Mouse (Mus musculus) liver, adult 2 months (tissue): ENCODE data around the gene Efnb1. TPM values are rescaled to one million over a fixed set of nuclear protein-coding genes. Genes with fewer than 3 reads are reported as not detected.

Source experiments
- DNase-seq: peaks from one replicate; pipeline ENCODE4 v3.0.0-alpha.2; 2011; ENCODE audit warnings: low read depth, low spot score; ENCODE audit errors: extremely low read depth
- H3K27ac ChIP-seq: fragments of 200-500 bp; replicated peaks from 2 replicates; pipeline ENCODE4 v1.5.1; 2012; ENCODE audit warnings: low read depth, mild to moderate bottlenecking, control low read depth, inconsistent platforms, low read length; ENCODE audit not compliant: insufficient read depth
- H3K27me3 ChIP-seq: fragments of 200-500 bp; 2 replicates; pipeline ENCODE4 v1.6.1; 2012; ENCODE audit warnings: mild to moderate bottlenecking, moderate library complexity, low read length, inconsistent platforms; ENCODE audit not compliant: control insufficient read depth, insufficient read depth
- H3K36me3 ChIP-seq: fragments of 200-500 bp; 2 replicates; pipeline ENCODE4 v1.6.1; 2012; ENCODE audit warnings: low read length, inconsistent platforms; ENCODE audit not compliant: control insufficient read depth, insufficient read depth
- H3K4me1 ChIP-seq: fragments of 200-500 bp; 2 replicates; pipeline ENCODE4 v1.6.1; 2011; ENCODE audit warnings: low read length; ENCODE audit not compliant: control insufficient read depth, insufficient read depth
- H3K4me3 ChIP-seq: fragments of 200-500 bp; 2 replicates; pipeline ENCODE4 v1.5.1; 2011; ENCODE audit warnings: low read depth, mild to moderate bottlenecking, control low read depth, low read length, moderate library complexity; ENCODE audit not compliant: insufficient read depth
- H3K79me2 ChIP-seq: fragments of 200-500 bp; 2 replicates; pipeline ENCODE4 v1.6.1; 2012; ENCODE audit warnings: inconsistent platforms, mild to moderate bottlenecking, low read length, moderate library complexity; ENCODE audit not compliant: control insufficient read depth, insufficient read depth
- H3K9ac ChIP-seq: fragments of 200-500 bp; 2 replicates; pipeline ENCODE4 v1.6.1; 2012; ENCODE audit warnings: low read depth, mild to moderate bottlenecking, control low read depth, inconsistent platforms, low read length
- CTCF ChIP-seq: fragments of 200-500 bp; IDR thresholded peaks from 2 replicates; pipeline ENCODE4 v1.5.1; 2011; ENCODE audit warnings: low read depth, low read length, control low read depth
- POLR2A ChIP-seq: fragments of 200-500 bp; IDR thresholded peaks from 2 replicates; pipeline ENCODE4 v1.6.1; 2011; ENCODE audit warnings: low read length, control low read depth; ENCODE audit not compliant: insufficient read depth; ENCODE audit errors: extremely low read depth
- WGBS: fragments of 180-500 bp; shearing (Covaris S2); methylation state at CpG from one replicate; pipeline ENCODE4 v1.1.7; 2018; 5-methylcytosine and 5-hydroxymethylcytosine counted together
- polyA plus RNA-seq: library from polyadenylated mRNA; depleted of rRNA; stranded (reverse); fragments of >200 nt; gene quantifications from 2 replicates; pipeline ENCODE4 v1.2.3, GENCODE M21; 2012; rRNA removed
- total RNA-seq: library from RNA; depleted of rRNA; stranded (reverse); fragments of >200 nt; gene quantifications from 2 replicates; pipeline ENCODE4 v1.2.3, GENCODE M21; 2014; rRNA removed

Efnb1 gene
- total and polyA plus RNA-seq, 2 experiments: 4.9 to 12.4 TPM

DNA sequence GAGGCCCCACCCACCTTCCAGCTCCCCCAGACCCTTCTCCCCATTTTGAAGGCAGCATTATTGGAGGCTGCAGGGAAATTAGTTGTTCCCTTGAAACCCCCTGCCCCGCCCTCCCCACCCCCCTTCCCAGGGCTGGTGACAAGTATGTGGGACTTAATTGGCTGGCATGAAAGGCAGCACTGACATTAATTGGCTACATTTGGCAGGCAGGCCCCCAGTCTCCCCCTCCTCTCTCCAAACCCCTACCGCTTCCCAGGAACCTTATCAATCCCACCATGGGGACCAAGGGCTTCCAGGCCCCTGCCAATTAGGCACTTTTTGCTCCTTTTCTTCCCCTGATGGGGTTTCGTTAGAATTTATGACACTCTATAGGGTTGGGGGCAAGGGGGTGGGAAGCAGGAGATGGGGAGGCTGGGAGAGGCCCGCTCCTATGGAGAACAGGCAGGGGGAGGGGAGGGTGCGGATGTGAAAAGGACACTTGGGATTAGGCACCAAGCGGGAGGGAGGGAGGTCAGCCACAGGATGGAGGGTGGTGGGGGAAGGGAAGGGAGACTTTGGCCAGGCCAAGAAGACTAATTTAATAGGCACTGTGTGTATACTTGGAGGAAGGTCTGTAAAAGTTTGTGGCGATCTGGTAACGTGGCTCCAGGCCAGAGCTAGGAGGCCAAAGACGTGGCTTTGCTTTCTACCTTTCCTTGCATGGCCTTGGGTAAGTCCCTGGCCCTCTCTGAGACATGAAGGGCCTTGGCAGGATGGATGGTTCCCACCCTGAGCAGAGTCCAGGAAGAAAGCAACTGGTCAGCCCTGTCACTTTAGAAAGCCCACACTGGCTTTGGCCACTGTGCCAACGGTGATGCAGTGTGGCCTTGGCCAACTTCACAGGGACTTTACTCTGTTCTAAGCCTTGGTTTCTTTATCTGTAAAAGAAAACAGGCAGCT is 50.8 kb downstream of the Efnb1 start:
- DNase-seq: no peak
- TF ChIP-seq CTCF (no peak), POLR2A (no peak)
- Histone ChIP-seq H3K9ac (no peak overlapping the region), H3K79me2 (no peaks in the 10 kb centered on the region), H3K36me3 (no peaks in the 10 kb centered on the region), H3K4me1 (no peaks in the 10 kb centered on the region), H3K4me3 (no peak overlapping the region), H3K27me3 (no peaks in the 10 kb centered on the region), H3K27ac (no peak overlapping the region)
- 65% methylated on average over 9 of the region's 10 CpGs for WGBS

DNA sequence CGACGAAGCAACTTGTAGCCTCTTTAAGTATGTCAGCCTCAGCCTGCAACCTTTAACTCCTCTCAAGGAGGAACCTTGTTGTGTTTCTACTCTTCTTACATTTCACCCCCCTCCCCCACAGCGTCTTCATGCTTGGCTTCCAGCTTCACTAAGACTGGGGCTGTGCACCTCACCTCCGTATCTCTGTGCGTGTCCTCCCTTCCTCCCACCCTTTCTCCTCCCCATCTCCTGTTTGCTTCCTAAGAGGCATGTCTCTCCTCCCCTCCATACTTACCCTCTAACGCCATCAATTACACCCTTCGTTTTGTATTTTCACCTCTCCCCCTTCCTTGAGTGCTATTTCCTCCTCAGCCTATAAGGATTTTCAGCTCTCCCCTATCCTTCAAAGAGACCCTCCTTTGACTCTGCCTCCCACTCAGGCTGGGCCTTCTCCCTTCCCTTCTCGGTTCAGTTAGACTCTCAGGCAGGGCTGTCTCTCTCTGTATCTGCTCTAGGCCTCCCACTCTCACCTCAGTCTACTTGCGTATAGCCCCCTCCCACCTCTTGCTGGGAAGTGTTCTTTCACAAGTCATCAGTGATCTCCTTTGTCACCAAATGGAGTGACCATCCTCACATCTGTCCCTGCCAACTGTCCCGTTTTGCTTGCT is 55.6 kb downstream of the Efnb1 start:
- no peaks in the 10 kb centered on the region for H3K79me2 ChIP-seq
- H3K4me3 ChIP-seq: no peak overlapping the region
- H3K9ac ChIP-seq: no peak overlapping the region
- 77% methylated on average over 10 of the region's 10 CpGs for WGBS
- no peak overlapping the region for H3K27ac ChIP-seq
- DNase-seq: no peak
- no peaks in the 10 kb centered on the region for H3K36me3 ChIP-seq
- H3K27me3 ChIP-seq: no peaks in the 10 kb centered on the region
- TF ChIP-seq CTCF (no peak), POLR2A (no peak)
- no peaks in the 10 kb centered on the region for H3K4me1 ChIP-seq

DNA sequence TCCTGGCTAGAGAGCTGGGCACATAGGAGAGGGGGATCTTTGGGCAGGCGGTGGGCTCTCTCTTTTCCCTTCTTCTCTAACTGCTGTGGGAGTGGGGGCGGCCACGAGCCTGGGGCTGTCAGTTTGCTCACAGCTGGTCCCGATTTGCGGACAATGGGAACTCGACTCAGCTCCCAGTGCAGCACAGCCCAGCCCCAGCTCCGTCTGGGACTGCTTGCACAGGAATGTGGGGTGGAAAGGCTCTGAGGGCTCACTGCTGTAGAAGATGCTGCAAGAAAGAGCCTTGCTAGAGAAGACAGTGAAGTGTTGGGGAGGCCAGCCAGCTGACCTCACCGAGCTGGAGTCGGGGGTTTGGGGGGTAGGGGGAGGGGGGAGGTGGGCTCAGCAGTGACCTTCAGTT is 61.0 kb downstream of the Efnb1 start:
- peaks cover 2% of the 10 kb centered on the region; the same call in 1 of the 2 replicates for H3K4me1 ChIP-seq
- no peak for DNase-seq
- no peaks in the 10 kb centered on the region for H3K27me3 ChIP-seq
- no peak overlapping the region for H3K27ac ChIP-seq
- no peak overlapping the region for H3K4me3 ChIP-seq
- TF ChIP-seq POLR2A (no peak), CTCF (no peak)
- H3K79me2 ChIP-seq: no peaks in the 10 kb centered on the region
- no peak overlapping the region for H3K9ac ChIP-seq
- no peaks in the 10 kb centered on the region for H3K36me3 ChIP-seq
- 80% methylated on average over 8 of the region's 9 CpGs for WGBS

DNA sequence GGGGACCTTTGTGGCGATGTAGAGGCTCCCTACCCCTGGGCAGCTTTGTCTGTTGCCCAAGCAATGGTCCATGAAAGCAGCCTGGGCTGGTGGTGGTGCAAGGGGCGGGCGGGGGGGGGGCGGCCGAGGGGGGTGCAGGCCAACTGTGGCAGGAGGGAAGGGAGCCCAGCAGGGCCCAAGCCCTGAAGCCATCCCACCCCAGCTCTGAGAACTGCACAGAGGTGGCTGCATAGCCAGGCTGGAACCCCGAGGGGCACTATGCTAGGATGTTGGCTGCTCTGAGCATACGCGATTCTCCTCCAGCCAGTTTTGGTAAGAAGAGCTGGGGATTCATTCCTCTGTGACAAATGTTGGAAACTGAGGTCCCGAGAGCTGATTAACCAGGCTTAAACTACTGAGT is 62.6 kb downstream of the Efnb1 start:
- H3K79me2 ChIP-seq: no peaks in the 10 kb centered on the region
- no peak for DNase-seq
- peaks cover 2% of the 10 kb centered on the region; the same call in 1 of the 2 replicates for H3K4me1 ChIP-seq
- no peaks in the 10 kb centered on the region for H3K36me3 ChIP-seq
- H3K9ac ChIP-seq: peak overlapping the region; percentile 61; the same call in 1 of the 2 replicates
- WGBS: 52% methylated on average over 7 of the region's 9 CpGs
- peak overlapping the region; percentile 27 for H3K27ac ChIP-seq
- no peaks in the 10 kb centered on the region for H3K27me3 ChIP-seq
- TF ChIP-seq POLR2A (no peak), CTCF (no peak)
- H3K4me3 ChIP-seq: peak overlapping the region; percentile 57; the same call in 1 of the 2 replicates

Other genes with a start within 250 kb of the Efnb1 start
- 2.5 and 2.8 TPM in 2 replicates for gene Ophn1, start 245.1 kb upstream of the Efnb1 start, total RNA-seq
- gene Ophn1, start 245.1 kb upstream of the Efnb1 start, polyA plus RNA-seq: 0.41 and 0.71 TPM in 2 replicates
- gene Yipf6, start 199.8 kb upstream of the Efnb1 start, total RNA-seq: 35.1 and 40.5 TPM in 2 replicates
- 11.7 and 14.9 TPM in 2 replicates for gene Yipf6, start 199.8 kb upstream of the Efnb1 start, polyA plus RNA-seq
- 6.8 and 8.4 TPM in 2 replicates for gene Stard8, start 132.9 kb upstream of the Efnb1 start, total RNA-seq
- gene Stard8, start 132.9 kb upstream of the Efnb1 start, polyA plus RNA-seq: 8.3 TPM in 2 replicates